Mouse (Mus musculus): ENCODE results near the gene Inip. TPM values are rescaled to one million over a fixed set of nuclear protein-coding genes. Genes with fewer than 3 reads are reported as not detected.
A peak's percentile ranks its signal among the peaks of the same experiment; 100 is the strongest.

The Inip gene
- polyA plus RNA-seq, 1 experiment from 2014 or later: 91.2 TPM

GRCm38 (mm10) chr4:59822119-59822518 lies 20.7 kb upstream of the Inip start:
- WGBS: 91% methylated on average over 4 of the region's 4 CpGs
- no peak overlapping the region for H3K4me3 ChIP-seq
- no peaks in the 10 kb centered on the region for H3K9me3 ChIP-seq
- H3K36me3 ChIP-seq (replicated peaks): no peaks in the 10 kb centered on the region
- no peak for DNase-seq (ENCODE audit: low spot score)
- H3K4me1 ChIP-seq: peaks cover 27% of the 10 kb centered on the region
- H3K27ac ChIP-seq (replicated peaks): no peak overlapping the region
- H3K27me3 ChIP-seq (replicated peaks; ENCODE audit: low read depth, poor library complexity, severe bottlenecking): no peaks in the 10 kb centered on the region

- no peak overlapping the region for H3K27ac ChIP-seq (replicated peaks)
- DNase-seq (ENCODE audit: low spot score): no peak
- WGBS: 95% methylated on average over 1 of the region's 1 CpGs
Measured at GRCm38 (mm10) chr4:59821516-59821915, 20.1 kb upstream of the Inip start.

GRCm38 (mm10) chr4:59819477-59820022 lies 18.2 kb upstream of the Inip start:
- 70% methylated on average over 12 of the region's 12 CpGs for WGBS

More at GRCm38 (mm10) chr4:59821516-59821915, 20.1 kb upstream of the Inip start:
- H3K4me3 ChIP-seq: no peak overlapping the region
- no peaks in the 10 kb centered on the region for H3K27me3 ChIP-seq (replicated peaks; ENCODE audit: low read depth, poor library complexity, severe bottlenecking)
- H3K4me1 ChIP-seq: peaks cover 29% of the 10 kb centered on the region
- H3K36me3 ChIP-seq (replicated peaks): no peaks in the 10 kb centered on the region
- no peaks in the 10 kb centered on the region for H3K9me3 ChIP-seq

GRCm38 (mm10) chr4:59819054-59819472 lies 17.7 kb upstream of the Inip start:
- no peaks in the 10 kb centered on the region for H3K9me3 ChIP-seq
- no peaks in the 10 kb centered on the region for H3K36me3 ChIP-seq (replicated peaks)
- H3K4me3 ChIP-seq: no peak overlapping the region
- DNase-seq (ENCODE audit: low spot score): no peak
- H3K27me3 ChIP-seq (replicated peaks; ENCODE audit: low read depth, poor library complexity, severe bottlenecking): no peaks in the 10 kb centered on the region
- WGBS: 71% methylated on average over 7 of the region's 7 CpGs
- no peak overlapping the region for H3K27ac ChIP-seq (replicated peaks)
- peaks cover 42% of the 10 kb centered on the region for H3K4me1 ChIP-seq

More at GRCm38 (mm10) chr4:59819477-59820022, 18.2 kb upstream of the Inip start:
- no peaks in the 10 kb centered on the region for H3K27me3 ChIP-seq (replicated peaks; ENCODE audit: low read depth, poor library complexity, severe bottlenecking)
- DNase-seq (ENCODE audit: low spot score): peak; percentile 15
- H3K27ac ChIP-seq (replicated peaks): no peak overlapping the region
- H3K9me3 ChIP-seq: no peaks in the 10 kb centered on the region
- H3K4me1 ChIP-seq: peaks cover 42% of the 10 kb centered on the region
- no peaks in the 10 kb centered on the region for H3K36me3 ChIP-seq (replicated peaks)
- no peak overlapping the region for H3K4me3 ChIP-seq

GRCm38 (mm10) chr4:59818498-59818897 lies 17.1 kb upstream of the Inip start:
- peaks cover 40% of the 10 kb centered on the region for H3K4me1 ChIP-seq
- no peak for DNase-seq (ENCODE audit: low spot score)

GRCm38 (mm10) chr4:59817790-59818189 lies 16.4 kb upstream of the Inip start:
- no peak overlapping the region for H3K4me3 ChIP-seq
- H3K36me3 ChIP-seq (replicated peaks): no peaks in the 10 kb centered on the region
- 0 out of 2 replicates have a peak overlapping the region, but pooled peaks have one; percentile 16 for H3K27ac ChIP-seq (replicated peaks)
- WGBS: 81% methylated on average over 5 of the region's 5 CpGs
- no peak for DNase-seq (ENCODE audit: low spot score)
- H3K4me1 ChIP-seq: peaks cover 36% of the 10 kb centered on the region
- H3K9me3 ChIP-seq: no peaks in the 10 kb centered on the region
- no peaks in the 10 kb centered on the region for H3K27me3 ChIP-seq (replicated peaks; ENCODE audit: low read depth, poor library complexity, severe bottlenecking)

More at GRCm38 (mm10) chr4:59818498-59818897, 17.1 kb upstream of the Inip start:
- H3K36me3 ChIP-seq (replicated peaks): no peaks in the 10 kb centered on the region
- H3K27ac ChIP-seq (replicated peaks): no peak overlapping the region
- 85% methylated on average over 10 of the region's 10 CpGs for WGBS
- H3K9me3 ChIP-seq: no peaks in the 10 kb centered on the region
- no peaks in the 10 kb centered on the region for H3K27me3 ChIP-seq (replicated peaks; ENCODE audit: low read depth, poor library complexity, severe bottlenecking)
- no peak overlapping the region for H3K4me3 ChIP-seq

GRCm38 (mm10) chr4:59816477-59816876 lies 15.1 kb upstream of the Inip start:
- Histone ChIP-seq H3K4me3 (no peak overlapping the region), H3K27me3 (replicated peaks; ENCODE audit: low read depth, poor library complexity, severe bottlenecking) (no peaks in the 10 kb centered on the region), H3K4me1 (peaks cover 36% of the 10 kb centered on the region), H3K36me3 (replicated peaks) (no peaks in the 10 kb centered on the region), H3K27ac (replicated peaks) (no peak overlapping the region), H3K9me3 (no peaks in the 10 kb centered on the region)
- no peak for DNase-seq (ENCODE audit: low spot score)
- 79% methylated on average over 9 of the region's 9 CpGs for WGBS

GRCm38 (mm10) chr4:59816016-59816415 lies 14.6 kb upstream of the Inip start:
- H3K27ac ChIP-seq (replicated peaks): no peak overlapping the region
- no peaks in the 10 kb centered on the region for H3K27me3 ChIP-seq (replicated peaks; ENCODE audit: low read depth, poor library complexity, severe bottlenecking)
- no peaks in the 10 kb centered on the region for H3K36me3 ChIP-seq (replicated peaks)
- peaks cover 36% of the 10 kb centered on the region for H3K4me1 ChIP-seq
- DNase-seq (ENCODE audit: low spot score): no peak
- H3K4me3 ChIP-seq: no peak overlapping the region
- 41% methylated on average over 5 of the region's 5 CpGs for WGBS
- H3K9me3 ChIP-seq: no peaks in the 10 kb centered on the region

GRCm38 (mm10) chr4:59815121-59815810 lies 13.9 kb upstream of the Inip start:
- 88% methylated on average over 4 of the region's 4 CpGs for WGBS
- Histone ChIP-seq H3K27ac (replicated peaks) (no peak overlapping the region), H3K36me3 (replicated peaks) (no peaks in the 10 kb centered on the region), H3K4me3 (no peak overlapping the region), H3K27me3 (replicated peaks; ENCODE audit: low read depth, poor library complexity, severe bottlenecking) (no peaks in the 10 kb centered on the region), H3K4me1 (peaks cover 36% of the 10 kb centered on the region), H3K9me3 (no peaks in the 10 kb centered on the region)
- DNase-seq (ENCODE audit: low spot score): no peak

GRCm38 (mm10) chr4:59814094-59814493 lies 12.7 kb upstream of the Inip start:
- H3K27me3 ChIP-seq (replicated peaks; ENCODE audit: low read depth, poor library complexity, severe bottlenecking): no peaks in the 10 kb centered on the region
- H3K9me3 ChIP-seq: no peaks in the 10 kb centered on the region
- WGBS: 78% methylated on average over 7 of the region's 7 CpGs
- no peak overlapping the region for H3K27ac ChIP-seq (replicated peaks)
- H3K36me3 ChIP-seq (replicated peaks): no peaks in the 10 kb centered on the region
- DNase-seq (ENCODE audit: low spot score): no peak
- H3K4me3 ChIP-seq: no peak overlapping the region
- H3K4me1 ChIP-seq: peaks cover 28% of the 10 kb centered on the region

GRCm38 (mm10) chr4:59808396-59808795 lies 7.0 kb upstream of the Inip start:
- WGBS: 80% methylated on average over 5 of the region's 5 CpGs
- Histone ChIP-seq H3K36me3 (replicated peaks) (no peaks in the 10 kb centered on the region), H3K27me3 (replicated peaks; ENCODE audit: low read depth, poor library complexity, severe bottlenecking) (peaks cover 3% of the 10 kb centered on the region; the same call in 1 of the 2 replicates), H3K4me3 (no peak overlapping the region), H3K4me1 (peaks cover 21% of the 10 kb centered on the region), H3K9me3 (no peaks in the 10 kb centered on the region), H3K27ac (replicated peaks) (no peak overlapping the region)
- no peak for DNase-seq (ENCODE audit: low spot score)

GRCm38 (mm10) chr4:59807521-59807920 lies 6.1 kb upstream of the Inip start:
- H3K27ac ChIP-seq (replicated peaks): no peak overlapping the region
- WGBS: 73% methylated on average over 2 of the region's 2 CpGs
- H3K27me3 ChIP-seq (replicated peaks; ENCODE audit: low read depth, poor library complexity, severe bottlenecking): peaks cover 3% of the 10 kb centered on the region; the same call in 1 of the 2 replicates
- DNase-seq (ENCODE audit: low spot score): no peak
- peaks cover 21% of the 10 kb centered on the region for H3K4me1 ChIP-seq
- no peaks in the 10 kb centered on the region for H3K36me3 ChIP-seq (replicated peaks)
- no peaks in the 10 kb centered on the region for H3K9me3 ChIP-seq
- peak overlapping the region; percentile 93; the same call in 1 of the 2 replicates for H3K4me3 ChIP-seq

GRCm38 (mm10) chr4:59806879-59807195 lies 5.4 kb upstream of the Inip start:
- Histone ChIP-seq H3K4me1 (peaks cover 21% of the 10 kb centered on the region), H3K27ac (replicated peaks) (peak overlapping the region; percentile 90), H3K4me3 (peak overlapping the region; percentile 93), H3K36me3 (replicated peaks) (no peaks in the 10 kb centered on the region), H3K27me3 (replicated peaks; ENCODE audit: low read depth, poor library complexity, severe bottlenecking) (peaks cover 3% of the 10 kb centered on the region; the same call in 1 of the 2 replicates), H3K9me3 (no peaks in the 10 kb centered on the region)
- 4% methylated on average over 9 of the region's 9 CpGs for WGBS
- DNase-seq (ENCODE audit: low spot score): no peak
